Mouse (Mus musculus): ENCODE measurements around the gene Golim4. TPM values are rescaled to one million over a fixed set of nuclear protein-coding genes. Genes with fewer than 3 reads are reported as not detected.

Gene Golim4
- polyA plus RNA-seq, 1 experiment from 2014 or later: 30.3 TPM

- no peaks in the 10 kb centered on the region for H3K9me3 ChIP-seq (ENCODE audit: control insufficient read depth)
- ATAC-seq: no peak
- TF ChIP-seq CTCF (IDR thresholded peaks at IDR 0.05; ENCODE audit: low read depth): no peak
- 62% methylated on average over 1 of the region's 1 CpGs for WGBS
- H3K27ac ChIP-seq (ENCODE audit: low read depth, low read length): no peak overlapping the region
- H3K4me2 ChIP-seq (replicated peaks; ENCODE audit: low read depth): no peak overlapping the region
- H3K9ac ChIP-seq (ENCODE audit: low read depth, low read length): no peak overlapping the region
- H3K4me1 ChIP-seq (replicated peaks; ENCODE audit: control insufficient read depth, insufficient read depth, low read length): peaks cover 5% of the 10 kb centered on the region
- H3K36me3 ChIP-seq (ENCODE audit: control insufficient read depth, insufficient read depth): no peaks in the 10 kb centered on the region
- H3K27me3 ChIP-seq (replicated peaks; ENCODE audit: control insufficient read depth, insufficient read depth, low read length): no peaks in the 10 kb centered on the region
- H3K4me3 ChIP-seq (ENCODE audit: low read depth, low read length): no peak overlapping the region
These were observed 8.7 kb downstream of the Golim4 start for GRCm38 (mm10) chr3:75948003-75948402.

GRCm38 (mm10) chr3:75942303-75943060 lies 14.3 kb downstream of the Golim4 start:
- peaks cover 5% of the 10 kb centered on the region; the same call in 1 of the 2 replicates for H3K4me1 ChIP-seq (replicated peaks; ENCODE audit: control insufficient read depth, insufficient read depth, low read length)
- no peak overlapping the region; the same call in 1 of the 2 replicates for H3K27ac ChIP-seq (ENCODE audit: low read depth, low read length)
- H3K4me3 ChIP-seq (ENCODE audit: low read depth, low read length): no peak overlapping the region
- H3K9ac ChIP-seq (ENCODE audit: low read depth, low read length): no peak overlapping the region
- no peak for ATAC-seq
- no peak overlapping the region for H3K4me2 ChIP-seq (replicated peaks; ENCODE audit: low read depth)
- no peak for TF ChIP-seq CTCF (IDR thresholded peaks at IDR 0.05; ENCODE audit: low read depth)
- 52% methylated on average over 12 of the region's 12 CpGs for WGBS
- H3K9me3 ChIP-seq (ENCODE audit: control insufficient read depth): no peaks in the 10 kb centered on the region
- H3K27me3 ChIP-seq (replicated peaks; ENCODE audit: control insufficient read depth, insufficient read depth, low read length): no peaks in the 10 kb centered on the region
- H3K36me3 ChIP-seq (ENCODE audit: control insufficient read depth, insufficient read depth): peaks cover 3% of the 10 kb centered on the region; the same call in 1 of the 2 replicates

- TF ChIP-seq CTCF (IDR thresholded peaks at IDR 0.05; ENCODE audit: low read depth): no peak
- Histone ChIP-seq H3K4me3 (ENCODE audit: low read depth, low read length) (no peak overlapping the region), H3K27ac (ENCODE audit: low read depth, low read length) (no peak overlapping the region), H3K4me2 (replicated peaks; ENCODE audit: low read depth) (no peak overlapping the region), H3K9ac (ENCODE audit: low read depth, low read length) (no peak overlapping the region), H3K27me3 (replicated peaks; ENCODE audit: control insufficient read depth, insufficient read depth, low read length) (no peaks in the 10 kb centered on the region), H3K4me1 (replicated peaks; ENCODE audit: control insufficient read depth, insufficient read depth, low read length) (peaks cover 5% of the 10 kb centered on the region; the same call in 1 of the 2 replicates), H3K36me3 (ENCODE audit: control insufficient read depth, insufficient read depth) (peaks cover 3% of the 10 kb centered on the region; the same call in 1 of the 2 replicates), H3K9me3 (ENCODE audit: control insufficient read depth) (no peaks in the 10 kb centered on the region)
- WGBS: 71% methylated on average over 1 of the region's 1 CpGs
- ATAC-seq: no peak
These were observed 14.9 kb downstream of the Golim4 start for GRCm38 (mm10) chr3:75941864-75942263.

- 83% methylated on average over 2 of the region's 2 CpGs for WGBS
- Histone ChIP-seq H3K4me2 (replicated peaks; ENCODE audit: low read depth) (no peak overlapping the region), H3K4me1 (replicated peaks; ENCODE audit: control insufficient read depth, insufficient read depth, low read length) (no peaks in the 10 kb centered on the region), H3K36me3 (ENCODE audit: control insufficient read depth, insufficient read depth) (peaks cover 3% of the 10 kb centered on the region), H3K4me3 (ENCODE audit: low read depth, low read length) (no peak overlapping the region), H3K9me3 (ENCODE audit: control insufficient read depth) (0 out of 2 replicates have a peak, but pooled peaks cover 5% of the 10 kb centered on the region), H3K27me3 (replicated peaks; ENCODE audit: control insufficient read depth, insufficient read depth, low read length) (no peaks in the 10 kb centered on the region), H3K27ac (ENCODE audit: low read depth, low read length) (no peak overlapping the region), H3K9ac (ENCODE audit: low read depth, low read length) (no peak overlapping the region)
- no peak for TF ChIP-seq CTCF (IDR thresholded peaks at IDR 0.05; ENCODE audit: low read depth)
- no peak for ATAC-seq
These were observed 20.6 kb downstream of the Golim4 start for GRCm38 (mm10) chr3:75936152-75936551.

GRCm38 (mm10) chr3:75930659-75931225 lies 26.0 kb downstream of the Golim4 start:
- 0 out of 2 replicates have a peak, but pooled peaks cover 5% of the 10 kb centered on the region for H3K9me3 ChIP-seq (ENCODE audit: control insufficient read depth)
- H3K27me3 ChIP-seq (replicated peaks; ENCODE audit: control insufficient read depth, insufficient read depth, low read length): no peaks in the 10 kb centered on the region
- no peak for ATAC-seq
- WGBS: 76% methylated on average over 2 of the region's 2 CpGs
- TF ChIP-seq CTCF (IDR thresholded peaks at IDR 0.05; ENCODE audit: low read depth): no peak
- H3K4me3 ChIP-seq (ENCODE audit: low read depth, low read length): no peak overlapping the region
- no peaks in the 10 kb centered on the region; the same call in 1 of the 2 replicates for H3K36me3 ChIP-seq (ENCODE audit: control insufficient read depth, insufficient read depth)
- H3K27ac ChIP-seq (ENCODE audit: low read depth, low read length): no peak overlapping the region
- H3K4me2 ChIP-seq (replicated peaks; ENCODE audit: low read depth): no peak overlapping the region
- H3K4me1 ChIP-seq (replicated peaks; ENCODE audit: control insufficient read depth, insufficient read depth, low read length): no peaks in the 10 kb centered on the region
- H3K9ac ChIP-seq (ENCODE audit: low read depth, low read length): no peak overlapping the region

GRCm38 (mm10) chr3:75929926-75930548 lies 26.7 kb downstream of the Golim4 start:
- no peak for ATAC-seq
- no peaks in the 10 kb centered on the region for H3K4me1 ChIP-seq (replicated peaks; ENCODE audit: control insufficient read depth, insufficient read depth, low read length)
- 0 out of 2 replicates have a peak, but pooled peaks cover 5% of the 10 kb centered on the region for H3K9me3 ChIP-seq (ENCODE audit: control insufficient read depth)
- WGBS: 91% methylated on average over 7 of the region's 7 CpGs
- no peak overlapping the region for H3K4me2 ChIP-seq (replicated peaks; ENCODE audit: low read depth)
- H3K27ac ChIP-seq (ENCODE audit: low read depth, low read length): no peak overlapping the region
- H3K9ac ChIP-seq (ENCODE audit: low read depth, low read length): no peak overlapping the region
- no peaks in the 10 kb centered on the region; the same call in 1 of the 2 replicates for H3K36me3 ChIP-seq (ENCODE audit: control insufficient read depth, insufficient read depth)
- no peak for TF ChIP-seq CTCF (IDR thresholded peaks at IDR 0.05; ENCODE audit: low read depth)
- no peak overlapping the region for H3K4me3 ChIP-seq (ENCODE audit: low read depth, low read length)
- H3K27me3 ChIP-seq (replicated peaks; ENCODE audit: control insufficient read depth, insufficient read depth, low read length): no peaks in the 10 kb centered on the region

All from intestine, postnatal 0 days (tissue).